In the genomic region with DNA sequence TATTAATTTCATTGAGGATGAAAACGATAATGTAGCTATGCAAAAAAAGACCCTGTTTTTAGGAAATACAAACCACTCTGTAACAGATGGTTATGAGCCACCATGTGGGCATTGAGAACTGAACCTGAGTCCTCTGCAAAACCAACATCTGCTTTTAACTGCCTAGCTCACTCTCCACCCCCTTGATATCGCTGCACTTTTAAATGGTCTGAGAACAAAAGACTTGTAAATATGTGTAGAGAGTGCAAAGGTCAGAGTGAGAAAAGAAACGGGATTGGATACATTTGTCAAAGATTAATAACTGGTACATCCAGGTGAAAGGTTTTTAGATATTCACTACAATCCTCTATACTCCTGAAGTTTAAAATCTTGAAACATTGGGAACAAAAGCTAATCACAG, we compare ENCODE assay signal across 20 mouse cellular contexts.
"Had no signal": no experiment of that assay in that cellular context is flagged by ENCODE, and none has a peak within 500 bp of the region (broad histone marks: within the 10 kb centered on the region; RNA-seq: fewer than 3 reads in every experiment).

No protein-coding gene starts in this region.

- H3K4me3 ChIP-seq: kidney, embryonic 15.5 days; limb, embryonic 10.5 days; limb, embryonic 13.5 days; liver, embryonic 12.5 days; liver, embryonic 15.5 days; lung, embryonic 15.5 days had no signal

- H3K27ac ChIP-seq: kidney, embryonic 15.5 days; limb, embryonic 10.5 days; limb, embryonic 13.5 days; liver, embryonic 12.5 days; liver, embryonic 15.5 days; lung, embryonic 15.5 days had no signal

- H3K27me3 ChIP-seq: kidney, embryonic 15.5 days; limb, embryonic 13.5 days; liver, embryonic 12.5 days; liver, embryonic 15.5 days; lung, embryonic 15.5 days had no signal

- H3K4me2 ChIP-seq: kidney, embryonic 15.5 days; limb, embryonic 13.5 days; liver, embryonic 12.5 days; liver, embryonic 15.5 days; lung, embryonic 15.5 days; midbrain, embryonic 11.5 days had no signal

- ATAC-seq: liver, embryonic 12.5 days had no signal

- DNase-seq: kidney, adult 11 months; kidney, adult 8-10 months; kidney, postnatal 10 days; kidney, postnatal 36 days; liver; lung, adult 18-20 months; lung, postnatal 10 days; lung, postnatal 36 days; midbrain, embryonic 14.5 days; right cerebral cortex, adult 18-20 months; right cerebral cortex, postnatal 14 days; right cerebral cortex, postnatal 4 days; thymus, postnatal 36 days had no signal

- H3K9ac ChIP-seq: kidney, embryonic 15.5 days; limb, embryonic 13.5 days; liver, embryonic 12.5 days; liver, embryonic 15.5 days; lung, embryonic 15.5 days had no signal

- H3K9me3 ChIP-seq: kidney, embryonic 15.5 days; limb, embryonic 10.5 days; limb, embryonic 13.5 days; liver, embryonic 12.5 days; liver, embryonic 15.5 days; lung, embryonic 15.5 days had no signal

- H3K4me1 ChIP-seq: kidney, embryonic 15.5 days; limb, embryonic 13.5 days; liver, embryonic 12.5 days; liver, embryonic 15.5 days; lung, embryonic 15.5 days had no signal
